Comparison of ENCODE assay signal across 8 mouse cellular contexts in genomic region chr17:31905201-31905790, GRCm38 (mm10). TPM values are rescaled to one million over a fixed set of nuclear protein-coding genes. Genes with fewer than 3 reads are reported as not detected.
DNase-seq lines count a peak whose midpoint lies in the region; ATAC-seq and TF ChIP-seq lines count a peak whose summit lies in the region.

No protein-coding gene starts in this region.

- no peak for TF ChIP-seq CTCF in lung, embryonic 14.5 days (IDR thresholded peaks at IDR 0.05; ENCODE audit: low read depth)
- no peak for TF ChIP-seq CTCF in small intestine, adult 2 months (IDR thresholded peaks at IDR 0.05; ENCODE audit: extremely low read depth, insufficient read length, insufficient replicate concordance, low read depth, low read length)

- no peak overlapping the region for H3K9ac ChIP-seq in forebrain, embryonic 11.5 days (ENCODE audit: low read length)
- H3K9ac ChIP-seq in forebrain, embryonic 15.5 days (replicated peaks): no peak overlapping the region
- H3K9ac ChIP-seq in lung, embryonic 14.5 days: 0 out of 2 replicates have a peak overlapping the region, but pooled peaks have one; percentile 2
- H3K9ac ChIP-seq in intestine, embryonic 16.5 days (ENCODE audit: low read depth, low read length): no peak overlapping the region

- H3K27me3 ChIP-seq in forebrain, embryonic 11.5 days (ENCODE audit: control insufficient read depth, insufficient read depth, low read length): no peaks in the 10 kb centered on the region
- no peaks in the 10 kb centered on the region for H3K27me3 ChIP-seq in forebrain, embryonic 15.5 days
- H3K27me3 ChIP-seq in lung, embryonic 14.5 days (ENCODE audit: insufficient read depth, low read length): no peaks in the 10 kb centered on the region
- no peaks in the 10 kb centered on the region for H3K27me3 ChIP-seq in intestine, embryonic 16.5 days (replicated peaks; ENCODE audit: control insufficient read depth, insufficient read depth, low read length)
- no peaks in the 10 kb centered on the region for H3K27me3 ChIP-seq in small intestine, adult 2 months (ENCODE audit: control insufficient read depth, insufficient read depth, low read length)

- no peak overlapping the region for H3K4me3 ChIP-seq in forebrain, embryonic 11.5 days (ENCODE audit: low read depth, low read length)
- H3K4me3 ChIP-seq in forebrain, embryonic 15.5 days: no peak overlapping the region
- H3K4me3 ChIP-seq in lung, embryonic 14.5 days (ENCODE audit: low read depth, low read length): no peak overlapping the region
- no peak overlapping the region for H3K4me3 ChIP-seq in intestine, embryonic 16.5 days (ENCODE audit: low read length)
- H3K4me3 ChIP-seq in small intestine, adult 2 months (ENCODE audit: low read depth, low read length): 0 out of 2 replicates have a peak overlapping the region, but pooled peaks have one; percentile 6

- no peaks in the 10 kb centered on the region for H3K9me3 ChIP-seq in forebrain, embryonic 11.5 days (ENCODE audit: control insufficient read depth, low read length)
- H3K9me3 ChIP-seq in forebrain, embryonic 15.5 days: no peaks in the 10 kb centered on the region
- no peaks in the 10 kb centered on the region for H3K9me3 ChIP-seq in lung, embryonic 14.5 days (ENCODE audit: low read depth, low read length)
- H3K9me3 ChIP-seq in intestine, embryonic 16.5 days (ENCODE audit: control insufficient read depth, low read length): no peaks in the 10 kb centered on the region

- DNase-seq in forebrain, embryonic 11.5 days (ENCODE audit: low spot score): peak; percentile 47
- DNase-seq in lung, embryonic 14.5 days: no peak
- DNase-seq in lung, postnatal 25 days (ENCODE audit: low spot score): no peak
- DNase-seq in embryo, embryonic 10.5 days (ENCODE audit: low spot score): no peak
- DNase-seq in ovary, adult 18-20 months (ENCODE audit: low spot score): no peak

- 88% methylated on average over 9 of the region's 9 CpGs for WGBS in forebrain, embryonic 11.5 days
- WGBS in forebrain, embryonic 15.5 days: 86% methylated on average over 9 of the region's 9 CpGs
- WGBS in lung, embryonic 14.5 days: 86% methylated on average over 9 of the region's 9 CpGs
- 87% methylated on average over 9 of the region's 9 CpGs for WGBS in intestine, embryonic 16.5 days
- 88% methylated on average over 9 of the region's 9 CpGs for WGBS in small intestine, adult 2 months

- no peak overlapping the region for H3K27ac ChIP-seq in forebrain, embryonic 11.5 days (ENCODE audit: low read depth, low read length)
- H3K27ac ChIP-seq in forebrain, embryonic 15.5 days (replicated peaks): no peak overlapping the region
- H3K27ac ChIP-seq in lung, embryonic 14.5 days (ENCODE audit: low read depth): peak overlapping the region; percentile 77
- H3K27ac ChIP-seq in intestine, embryonic 16.5 days (ENCODE audit: low read length): 0 out of 2 replicates have a peak overlapping the region, but pooled peaks have one; percentile 3
- H3K27ac ChIP-seq in small intestine, adult 2 months (ENCODE audit: insufficient read depth, low read depth, low read length): peak overlapping the region; percentile 52

- H3K36me3 ChIP-seq in forebrain, embryonic 11.5 days (ENCODE audit: control insufficient read depth, insufficient read depth, low read length): no peaks in the 10 kb centered on the region
- no peaks in the 10 kb centered on the region for H3K36me3 ChIP-seq in forebrain, embryonic 15.5 days
- no peaks in the 10 kb centered on the region for H3K36me3 ChIP-seq in lung, embryonic 14.5 days (ENCODE audit: insufficient read depth)
- no peaks in the 10 kb centered on the region for H3K36me3 ChIP-seq in intestine, embryonic 16.5 days (ENCODE audit: control insufficient read depth, insufficient read depth, low read length)
- H3K36me3 ChIP-seq in small intestine, adult 2 months (ENCODE audit: control insufficient read depth, insufficient read depth, low read length): no peaks in the 10 kb centered on the region

- TF ChIP-seq POLR2A in small intestine, adult 2 months (IDR thresholded peaks at IDR 0.05; ENCODE audit: low read depth, low read length): no peak

- H3K4me1 ChIP-seq in forebrain, embryonic 11.5 days (replicated peaks; ENCODE audit: control insufficient read depth, insufficient read depth, low read length): no peaks in the 10 kb centered on the region
- H3K4me1 ChIP-seq in forebrain, embryonic 15.5 days: no peaks in the 10 kb centered on the region
- H3K4me1 ChIP-seq in lung, embryonic 14.5 days (ENCODE audit: insufficient read depth): peaks cover 7% of the 10 kb centered on the region
- H3K4me1 ChIP-seq in intestine, embryonic 16.5 days (ENCODE audit: control insufficient read depth, insufficient read depth, low read length): peaks cover 4% of the 10 kb centered on the region
- peaks cover 9% of the 10 kb centered on the region; the same call in 1 of the 2 replicates for H3K4me1 ChIP-seq in small intestine, adult 2 months (ENCODE audit: control insufficient read depth, insufficient read depth, insufficient read length, low read length)

- no peak for ATAC-seq in forebrain, embryonic 11.5 days (replicated peaks; ENCODE audit: low FRiP score)
- ATAC-seq in forebrain, embryonic 15.5 days (replicated peaks): no peak
- ATAC-seq in lung, embryonic 14.5 days (ENCODE audit: insufficient read depth): no peak
- ATAC-seq in intestine, embryonic 16.5 days: no peak

- H3K4me2 ChIP-seq in forebrain, embryonic 11.5 days (ENCODE audit: low read depth, low read length, severe bottlenecking): no peak overlapping the region
- H3K4me2 ChIP-seq in forebrain, embryonic 15.5 days (replicated peaks): no peak overlapping the region
- H3K4me2 ChIP-seq in lung, embryonic 14.5 days: peak overlapping the region; percentile 3; the same call in 1 of the 2 replicates
- no peak overlapping the region for H3K4me2 ChIP-seq in intestine, embryonic 16.5 days (ENCODE audit: low read depth, low read length)

RNA-seq across cellular contexts. Expression of gene Sik1, which starts 49.7 kb away (rescaled TPM):
- polyA plus RNA-seq in forebrain, embryonic 11.5 days (2014; fragmentation: Nextera tagmentation; extraction: Ambion mirVana): 15.6 and 16.7 TPM in 2 replicates
- polyA plus RNA-seq in forebrain, embryonic 15.5 days (2015; fragmentation: Nextera tagmentation; extraction: Ambion mirVana): 17.3 and 24.5 TPM in 2 replicates
- polyA plus RNA-seq in lung, embryonic 14.5 days (2014; fragmentation: Nextera tagmentation; extraction: Ambion mirVana): 25.0 and 26.2 TPM in 2 replicates
- 5.7 and 5.8 TPM in 2 replicates for polyA plus RNA-seq in intestine, embryonic 16.5 days (2015; fragmentation: Nextera tagmentation; extraction: Ambion mirVana)
- polyA plus RNA-seq in small intestine, adult 2 months (2012; rRNA removed): 8.0 and 16.9 TPM in 2 replicates

Comparison
In these comparisons a context has a peak if more than half of its experiments do, and no peak if none do; other contexts are left out.
1. H3K27ac ChIP-seq: peak in lung, embryonic 14.5 days (single experiment), intestine, embryonic 16.5 days (single experiment) and small intestine, adult 2 months (single experiment); none in forebrain, embryonic 11.5 days (single experiment) and forebrain, embryonic 15.5 days (single experiment).